ENCODE assay signal across 16 mouse cellular contexts in genomic region chr19:22869853-22870252, GRCm38 (mm10).
"Had no signal": no experiment of that assay in that cellular context is flagged by ENCODE, and none has a peak within 500 bp of the region (broad histone marks: within the 10 kb centered on the region; RNA-seq: fewer than 3 reads in every experiment).

No protein-coding gene starts in this region.

- H3K36me3 ChIP-seq: midbrain, embryonic 10.5 days; midbrain, embryonic 12.5 days; neural tube, embryonic 12.5 days; stomach, embryonic 15.5 days had no signal

- H3K9ac ChIP-seq: lung, embryonic 14.5 days; midbrain, embryonic 12.5 days; neural tube, embryonic 12.5 days; stomach, embryonic 15.5 days had no signal

- ATAC-seq: midbrain, embryonic 16.5 days had no signal

- H3K4me2 ChIP-seq: lung, embryonic 14.5 days; midbrain, embryonic 12.5 days; neural tube, embryonic 12.5 days; stomach, embryonic 15.5 days had no signal

- DNase-seq: lung, adult 18-20 months; lung, embryonic 14.5 days; lung, postnatal 10 days; lung, postnatal 4 days; midbrain, embryonic 14.5 days; right cerebral cortex, postnatal 14 days; thymus, adult 2 months; thymus, postnatal 25 days; thymus, postnatal 4 days had no signal

- H3K4me1 ChIP-seq: midbrain, embryonic 12.5 days; neural tube, embryonic 12.5 days; stomach, embryonic 15.5 days had no signal

- H3K4me3 ChIP-seq: midbrain, embryonic 10.5 days; midbrain, embryonic 12.5 days; myocyte; neural tube, embryonic 12.5 days; stomach, embryonic 15.5 days had no signal

- H3K27ac ChIP-seq: midbrain, embryonic 10.5 days; midbrain, embryonic 12.5 days; neural tube, embryonic 12.5 days; stomach, embryonic 15.5 days; stomach, postnatal 0 days had no signal

- H3K27me3 ChIP-seq: midbrain, embryonic 12.5 days; neural tube, embryonic 12.5 days; stomach, embryonic 15.5 days had no signal

- H3K9me3 ChIP-seq: midbrain, embryonic 10.5 days; midbrain, embryonic 12.5 days; neural tube, embryonic 12.5 days; stomach, embryonic 15.5 days had no signal
